Mouse (Mus musculus) testis, adult 2 months (tissue): ENCODE measurements at regions not wholly inside any gene's neighbourhood (a gene's known extent, or its start where the extent isn't known, plus 50 kb on each side); places are given as distances from the start of the nearest gene placed in this dataset.

Source experiments
- H3K27ac ChIP-seq: fragments of 200-500 bp; 2 replicates; pipeline ENCODE4 v1.5.1; 2012; ENCODE audit warnings: low read depth, low read length; ENCODE audit not compliant: control insufficient read depth, insufficient read depth
- H3K27me3 ChIP-seq: fragments of 200-500 bp; 2 replicates; pipeline ENCODE4 v1.6.1; 2012; ENCODE audit warnings: mild to moderate bottlenecking, low read length, moderate library complexity; ENCODE audit not compliant: control insufficient read depth, insufficient read depth
- H3K36me3 ChIP-seq: fragments of 200-500 bp; 2 replicates; pipeline ENCODE4 v1.6.1; 2012; ENCODE audit warnings: mild to moderate bottlenecking, low read length; ENCODE audit not compliant: control insufficient read depth, insufficient read depth
- H3K4me1 ChIP-seq: fragments of 200-500 bp; 2 replicates; pipeline ENCODE4 v1.6.1; 2012; ENCODE audit warnings: low read length; ENCODE audit not compliant: control insufficient read depth, insufficient read depth
- H3K4me3 ChIP-seq: fragments of 200-500 bp; 2 replicates; pipeline ENCODE4 v1.5.1; 2012; ENCODE audit warnings: low read depth, mild to moderate bottlenecking, low read length, moderate library complexity, mixed read lengths; ENCODE audit not compliant: control insufficient read depth
- CTCF ChIP-seq: fragments of 200-500 bp; IDR thresholded peaks from 2 replicates; pipeline ENCODE4 v1.5.1; 2012; ENCODE audit warnings: low read depth, mild to moderate bottlenecking, inconsistent platforms, low read length, moderate library complexity; ENCODE audit not compliant: control insufficient read depth, insufficient read depth, insufficient replicate concordance
- POLR2A ChIP-seq: fragments of 200-500 bp; IDR thresholded peaks from 2 replicates; pipeline ENCODE4 v1.6.1; 2012; ENCODE audit warnings: low read depth, mild to moderate bottlenecking, inconsistent platforms, low read length, moderate library complexity; ENCODE audit not compliant: control insufficient read depth

GRCm38 (mm10) chr17:4935268-4935667, 58.9 kb upstream of the Arid1b start:
- Histone ChIP-seq H3K27me3 (no peaks in the 10 kb centered on the region), H3K4me3 (no peak overlapping the region), H3K4me1 (peaks cover 2% of the 10 kb centered on the region; the same call in 1 of the 2 replicates), H3K27ac (no peak overlapping the region), H3K36me3 (no peaks in the 10 kb centered on the region)
- TF ChIP-seq POLR2A (no peak), CTCF (no peak)

- H3K27me3 ChIP-seq, result no peaks in the 10 kb centered on the region
- no peak for TF ChIP-seq CTCF
- no peak for TF ChIP-seq POLR2A
- H3K4me3 ChIP-seq, result no peak overlapping the region
- no peak overlapping the region for H3K27ac ChIP-seq
- no peaks in the 10 kb centered on the region for H3K4me1 ChIP-seq
- H3K36me3 ChIP-seq, result no peaks in the 10 kb centered on the region
These were observed 53.5 kb upstream of the Arid1b start for GRCm38 (mm10) chr17:4940589-4940988.

DNA sequence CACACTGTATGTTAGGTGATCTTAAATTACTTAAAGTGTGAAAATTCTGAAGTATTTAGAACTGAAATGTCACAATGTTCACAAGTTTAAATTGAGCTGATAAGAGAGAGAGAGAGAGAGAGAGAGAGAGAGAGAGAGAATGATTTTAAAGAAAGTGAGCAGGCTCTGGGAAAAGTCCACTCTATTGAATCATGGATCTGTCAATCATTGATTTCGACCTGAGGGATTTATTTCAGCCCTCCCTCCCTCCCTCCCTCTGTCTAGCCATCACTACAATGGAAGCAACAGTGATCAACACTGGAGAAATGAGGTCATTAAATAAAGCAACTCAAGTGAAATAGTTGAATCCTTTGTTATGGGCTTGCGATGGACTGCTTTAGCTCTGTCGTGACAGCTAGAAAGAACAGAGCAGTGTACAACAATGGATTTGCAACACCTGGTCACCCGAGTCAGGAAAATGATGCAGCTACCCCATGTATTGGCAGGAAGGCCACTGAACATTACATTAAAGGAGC, 52.8 kb upstream of the Arid1b start:
- Histone ChIP-seq H3K27ac (no peak overlapping the region), H3K4me3 (no peak overlapping the region), H3K27me3 (no peaks in the 10 kb centered on the region), H3K36me3 (no peaks in the 10 kb centered on the region), H3K4me1 (peaks cover 4% of the 10 kb centered on the region; the same call in 1 of the 2 replicates)
- TF ChIP-seq CTCF, result no peak
- TF ChIP-seq POLR2A, result no peak

DNA sequence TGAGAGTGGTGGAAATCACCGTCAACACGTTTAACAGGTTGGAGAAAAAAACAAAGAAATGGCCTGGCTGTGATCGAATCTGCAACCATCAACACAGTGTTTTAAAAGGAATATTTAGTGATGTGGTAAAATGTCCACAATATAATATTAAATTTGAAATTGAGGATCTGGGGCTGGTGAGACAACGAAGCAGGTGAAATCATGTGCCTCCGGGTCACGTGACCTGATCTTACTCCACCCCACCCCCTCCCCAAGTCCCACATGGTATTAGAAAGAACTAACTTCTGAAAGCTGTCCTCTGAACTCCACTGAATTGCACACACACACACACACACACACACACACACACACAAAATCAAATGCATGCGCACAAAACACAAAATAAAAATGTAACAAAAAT, 51.3 kb upstream of the Arid1b start:
- Histone ChIP-seq H3K4me3 (no peak overlapping the region), H3K4me1 (peaks cover 4% of the 10 kb centered on the region; the same call in 1 of the 2 replicates), H3K27me3 (no peaks in the 10 kb centered on the region), H3K36me3 (no peaks in the 10 kb centered on the region), H3K27ac (no peak overlapping the region)
- TF ChIP-seq POLR2A (no peak), CTCF (no peak)
